Comparison of ENCODE assay signal across 10 mouse cellular contexts in the genomic region with DNA sequence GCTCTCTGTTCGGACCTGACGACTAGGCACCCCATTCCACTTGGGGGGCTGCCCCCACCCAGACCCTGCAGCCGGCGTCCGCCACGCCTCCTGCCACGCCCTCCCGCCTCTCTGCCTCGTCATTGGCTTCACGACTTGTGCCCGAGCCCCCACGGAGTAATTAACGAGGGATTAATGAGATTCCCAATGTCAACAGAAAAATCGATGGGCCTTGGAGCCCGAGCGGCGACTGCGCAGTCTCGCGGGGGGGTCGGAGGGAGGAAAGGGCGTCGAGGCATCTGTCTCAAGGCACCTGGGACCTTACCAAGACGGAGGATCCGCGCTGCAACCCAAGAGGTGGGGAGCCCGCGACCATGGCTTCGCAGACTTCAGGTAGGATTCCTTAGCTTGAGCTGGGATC. TPM values are rescaled to one million over a fixed set of nuclear protein-coding genes. Genes with fewer than 3 reads are reported as not detected.
DNase-seq lines count a peak whose midpoint lies in the region; ATAC-seq lines count a peak whose summit lies in the region.
"Had no signal": no experiment of that assay in that cellular context is flagged by ENCODE, and none has a peak within 500 bp of the region (broad histone marks: within the 10 kb centered on the region; RNA-seq: fewer than 3 reads in every experiment).

Otop3 (plus strand) TSS at position 201 of the 400 bp plus-strand sequence.

- DNase-seq in hindbrain, embryonic 10.5 days (ENCODE audit: low spot score), result peak; percentile 31
- no peak for DNase-seq in liver, embryonic 13.5 days
- DNase-seq in retina, postnatal 1 day, result peak; percentile 68
- DNase-seq in MN1 (ENCODE audit: low spot score), result no peak
- no peak for DNase-seq in T-cell, adult 2 months (ENCODE audit: low spot score)
- DNase-seq in testis, postnatal 10 days (ENCODE audit: low spot score), result no peak
- DNase-seq: B cell, adult 2 months had no signal

- H3K27me3 ChIP-seq in heart, embryonic 13.5 days (replicated peaks), result peaks cover 100% of the 10 kb centered on the region
- peaks cover 91% of the 10 kb centered on the region for H3K27me3 ChIP-seq in heart, embryonic 11.5 days (ENCODE audit: control insufficient read depth, insufficient read depth, low read length)
- H3K27me3 ChIP-seq in hindbrain, embryonic 10.5 days (ENCODE audit: insufficient read depth, poor library complexity, severe bottlenecking), result peaks cover 84% of the 10 kb centered on the region
- H3K27me3 ChIP-seq in liver, embryonic 13.5 days, result peaks cover 84% of the 10 kb centered on the region

- H3K36me3 ChIP-seq in heart, embryonic 13.5 days, result no peaks in the 10 kb centered on the region
- H3K36me3 ChIP-seq in heart, embryonic 11.5 days (ENCODE audit: control insufficient read depth, insufficient read depth, low read length), result no peaks in the 10 kb centered on the region
- H3K36me3 ChIP-seq in hindbrain, embryonic 10.5 days, result no peaks in the 10 kb centered on the region
- H3K36me3 ChIP-seq in liver, embryonic 13.5 days, result no peaks in the 10 kb centered on the region

- H3K27ac ChIP-seq in heart, embryonic 13.5 days (replicated peaks), result no peak within 1 kb of the TSS
- no peak within 1 kb of the TSS for H3K27ac ChIP-seq in heart, embryonic 11.5 days (ENCODE audit: low read depth, low read length)
- no peak within 1 kb of the TSS; the same call in 1 of the 2 replicates for H3K27ac ChIP-seq in hindbrain, embryonic 10.5 days
- H3K27ac ChIP-seq in liver, embryonic 13.5 days, result no peak within 1 kb of the TSS

- no peaks in the 10 kb centered on the region for H3K9me3 ChIP-seq in heart, embryonic 13.5 days
- H3K9me3 ChIP-seq in heart, embryonic 11.5 days (replicated peaks; ENCODE audit: control insufficient read depth, low read length), result no peaks in the 10 kb centered on the region
- H3K9me3 ChIP-seq in hindbrain, embryonic 10.5 days, result no peaks in the 10 kb centered on the region
- H3K9me3 ChIP-seq in liver, embryonic 13.5 days (replicated peaks), result no peaks in the 10 kb centered on the region

- ATAC-seq in heart, embryonic 13.5 days (ENCODE audit: extremely low read depth, insufficient number of reproducible peaks, low FRiP score, low TSS enrichment), result no peak
- ATAC-seq in heart, embryonic 11.5 days (replicated peaks; ENCODE audit: insufficient number of reproducible peaks, low FRiP score, low TSS enrichment), result no peak
- ATAC-seq in liver, embryonic 13.5 days (ENCODE audit: low read depth), result no peak

- H3K9ac ChIP-seq in heart, embryonic 13.5 days, result no peak within 1 kb of the TSS
- no peak within 1 kb of the TSS for H3K9ac ChIP-seq in heart, embryonic 11.5 days (ENCODE audit: low read depth, low read length)
- no peak within 1 kb of the TSS for H3K9ac ChIP-seq in liver, embryonic 13.5 days

- H3K4me3 ChIP-seq in heart, embryonic 13.5 days, result 0 out of 2 replicates have a peak within 1 kb of the TSS, but pooled peaks have one; percentile 3
- no peak within 1 kb of the TSS for H3K4me3 ChIP-seq in heart, embryonic 11.5 days (ENCODE audit: low read depth, low read length)
- peak within 1 kb of the TSS; percentile 38 for H3K4me3 ChIP-seq in hindbrain, embryonic 10.5 days
- no peak within 1 kb of the TSS for H3K4me3 ChIP-seq in liver, embryonic 13.5 days (replicated peaks)

- no peaks in the 10 kb centered on the region; the same call in 1 of the 2 replicates for H3K4me1 ChIP-seq in heart, embryonic 13.5 days
- no peaks in the 10 kb centered on the region for H3K4me1 ChIP-seq in heart, embryonic 11.5 days (ENCODE audit: control insufficient read depth, insufficient read depth, low read length)
- H3K4me1 ChIP-seq in hindbrain, embryonic 10.5 days (replicated peaks), result peaks cover 24% of the 10 kb centered on the region
- H3K4me1 ChIP-seq in liver, embryonic 13.5 days (replicated peaks), result no peaks in the 10 kb centered on the region

- 4% methylated on average over 29 of the region's 29 CpGs for WGBS in heart, embryonic 13.5 days
- 2% methylated on average over 29 of the region's 29 CpGs for WGBS in heart, embryonic 11.5 days (ENCODE audit: insufficient replicate concordance)
- WGBS in hindbrain, embryonic 10.5 days, result 6% methylated on average over 29 of the region's 29 CpGs
- 5% methylated on average over 29 of the region's 29 CpGs for WGBS in liver, embryonic 13.5 days (ENCODE audit: insufficient replicate concordance)

- peak within 1 kb of the TSS; percentile 36 for H3K4me2 ChIP-seq in heart, embryonic 13.5 days
- no peak within 1 kb of the TSS for H3K4me2 ChIP-seq in heart, embryonic 11.5 days
- peak within 1 kb of the TSS; percentile 30; the same call in 1 of the 2 replicates for H3K4me2 ChIP-seq in liver, embryonic 13.5 days

RNA-seq across cellular contexts. Expression of gene Otop3, which starts in this region (rescaled TPM):
- polyA plus RNA-seq in heart, embryonic 13.5 days (2015; fragmentation: Nextera tagmentation; extraction: Ambion mirVana), result not detected in 2 replicates
- not detected in 2 replicates for polyA plus RNA-seq in heart, embryonic 11.5 days (2014; fragmentation: Nextera tagmentation; extraction: Ambion mirVana)
- polyA plus RNA-seq in hindbrain, embryonic 10.5 days (2016; fragmentation: Nextera tagmentation; extraction: Ambion mirVana), result 0.08 TPM in 1 of 2 replicates, not detected in the other
- not detected in 2 replicates for polyA plus RNA-seq in liver, embryonic 13.5 days (2015; fragmentation: Nextera tagmentation; extraction: Ambion mirVana)
- polyA plus RNA-seq: gonadal fat pad, adult 2 months had no signal

Comparison
In these comparisons a context has a peak if more than half of its experiments do, and no peak if none do; other contexts are left out.
1. Peak in DNase-seq and H3K4me3 ChIP-seq in hindbrain, embryonic 10.5 days; RNA of the gene not detected or under 1 TPM.